Mouse (Mus musculus) hindbrain, embryonic 14.5 days (tissue): ENCODE measurements around the gene Tmem139. TPM values are rescaled to one million over a fixed set of nuclear protein-coding genes. Genes with fewer than 3 reads are reported as not detected.

ENCODE experiments used
- ATAC-seq: fragments of 200-750 bp; cut with Nextera tagmentation; 2 replicates; pipeline ENCODE4 v1.8.0; 2017; ENCODE audit warnings: moderate number of reproducible peaks, mild to moderate bottlenecking, moderate TSS enrichment, moderate library complexity; ENCODE audit not compliant: low FRiP score
- DNase-seq: peaks from one replicate; pipeline ENCODE4 v3.0.0-alpha.2; 2015; ENCODE audit warnings: low spot score
- H3K27ac ChIP-seq: fragments of 300-500 bp; sonication (generic); 2 replicates; pipeline ENCODE4 v1.5.1; 2014; ENCODE audit warnings: mild to moderate bottlenecking, moderate library complexity
- H3K27me3 ChIP-seq: fragments of 300-500 bp; sonication (generic); 2 replicates; pipeline ENCODE4 v1.6.1; 2014; ENCODE audit warnings: mild to moderate bottlenecking, low read length, mixed read lengths; ENCODE audit not compliant: control insufficient read depth, insufficient read depth
- H3K36me3 ChIP-seq: fragments of 300-500 bp; sonication (generic); replicated peaks from 2 replicates; pipeline ENCODE4 v1.6.1; 2014; ENCODE audit not compliant: control insufficient read depth, insufficient read depth
- H3K4me1 ChIP-seq: fragments of 300-500 bp; sonication (generic); replicated peaks from 2 replicates; pipeline ENCODE4 v1.6.1; 2014; ENCODE audit warnings: antibody characterized with exemption, low read length, mixed read lengths; ENCODE audit not compliant: control insufficient read depth, insufficient read depth
- H3K4me2 ChIP-seq: fragments of 300-500 bp; sonication (generic); replicated peaks from 2 replicates; pipeline ENCODE4 v1.6.1; 2014; ENCODE audit warnings: mild to moderate bottlenecking, moderate library complexity
- H3K4me3 ChIP-seq: fragments of 300-500 bp; sonication (generic); replicated peaks from 2 replicates; pipeline ENCODE4 v1.5.1; 2014; ENCODE audit warnings: mild to moderate bottlenecking, low read length
- H3K9ac ChIP-seq: fragments of 300-500 bp; sonication (generic); 2 replicates; pipeline ENCODE4 v1.6.1; 2014
- H3K9me3 ChIP-seq: fragments of 300-500 bp; sonication (generic); 2 replicates; pipeline ENCODE4 v1.6.1; 2016; ENCODE audit warnings: low read length; ENCODE audit not compliant: control insufficient read depth
- WGBS: fragments of 180-500 bp; shearing (Covaris S2); extraction: QIAGEN DNeasy Blood & Tissue Kit; methylation state at CpG from one replicate; pipeline ENCODE4 v1.1.7; 2014; 5-methylcytosine and 5-hydroxymethylcytosine counted together
- polyA plus RNA-seq: library from polyadenylated mRNA; unstranded; fragments of >200 nt; fragmentation: Nextera tagmentation; extraction: Ambion mirVana; gene quantifications from 2 replicates; pipeline ENCODE4 v1.2.1, GENCODE M21; 2014

Tmem139 gene
- polyA plus RNA-seq: not detected in 2 replicates

DNA sequence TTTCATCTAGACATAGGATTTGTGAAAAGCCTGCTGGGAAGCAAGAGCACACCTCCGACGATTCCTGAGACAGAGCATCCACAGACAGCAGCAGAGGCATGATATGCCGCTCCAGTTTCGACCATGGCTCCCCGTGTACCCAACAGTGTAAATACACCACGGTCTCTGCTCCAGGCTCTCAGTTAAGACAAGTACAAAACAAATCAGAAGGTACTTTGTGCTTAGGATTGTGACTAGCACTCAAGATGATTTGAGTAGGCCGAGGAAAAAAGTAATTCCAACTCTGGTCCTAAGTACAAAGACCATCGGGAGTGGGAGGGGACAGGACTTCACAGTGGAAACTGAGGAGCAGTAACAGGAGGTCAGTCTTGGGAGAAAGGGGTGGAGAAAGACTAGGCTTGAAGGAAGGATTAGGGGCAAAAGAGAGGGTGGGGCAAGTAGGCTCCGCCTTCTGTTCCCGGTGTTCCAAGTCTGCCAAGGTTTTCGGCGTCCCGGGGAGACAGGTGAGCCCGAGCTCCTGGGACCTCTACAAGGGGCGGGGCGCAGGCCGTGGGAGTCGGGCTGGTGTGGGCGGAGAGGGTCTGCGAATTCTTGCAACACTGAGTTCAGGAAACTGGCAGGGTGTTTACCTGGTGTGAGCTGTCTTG is at the start of gene Tmem139:
Gene Tmem139, plus strand, starts transcription at position 447 of the 647 bp plus-strand sequence.
- H3K4me3 ChIP-seq: no peak within 1 kb of the TSS
- no peak for ATAC-seq
- no peak within 1 kb of the TSS for H3K27ac ChIP-seq
- no peaks in the 10 kb centered on the region for H3K27me3 ChIP-seq
- 20% methylated on average over 20 of the region's 20 CpGs for WGBS
- H3K4me2 ChIP-seq: no peak within 1 kb of the TSS
- no peak for DNase-seq
- no peaks in the 10 kb centered on the region for H3K36me3 ChIP-seq
- no peaks in the 10 kb centered on the region for H3K9me3 ChIP-seq
- no peak within 1 kb of the TSS for H3K9ac ChIP-seq
- H3K4me1 ChIP-seq: peaks cover 9% of the 10 kb centered on the region

DNA sequence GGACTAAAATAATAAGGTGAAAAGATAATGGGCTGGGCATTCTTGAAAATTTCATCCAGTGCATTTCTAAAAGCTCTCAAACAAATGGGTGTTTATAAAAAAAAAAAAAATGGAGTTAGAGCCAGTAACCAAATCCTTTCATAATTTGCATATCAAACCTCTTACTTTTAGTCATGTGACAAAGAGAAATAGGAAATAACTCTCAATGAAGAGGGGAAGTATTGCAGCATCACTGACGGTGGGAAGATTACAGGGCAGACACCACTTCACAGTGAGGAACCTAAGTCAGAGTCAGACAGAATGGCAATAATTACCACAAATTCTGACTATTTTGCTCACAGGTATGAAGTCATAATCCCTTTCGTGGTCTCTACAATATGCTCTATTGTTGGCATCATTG is 46.7 kb upstream of the Tmem139 start, which contains the start of gene Tas2r144:
Gene Tas2r144, plus strand, starts transcription at position 301 of the 400 bp plus-strand sequence.
- Histone ChIP-seq H3K9me3 (no peaks in the 10 kb centered on the region), H3K27me3 (no peaks in the 10 kb centered on the region), H3K4me1 (no peaks in the 10 kb centered on the region), H3K4me3 (no peak within 1 kb of the TSS), H3K27ac (no peak within 1 kb of the TSS), H3K4me2 (no peak within 1 kb of the TSS), H3K36me3 (no peaks in the 10 kb centered on the region), H3K9ac (no peak within 1 kb of the TSS)
- ATAC-seq: no peak
- 85% methylated on average over 2 of the region's 2 CpGs for WGBS
- DNase-seq: no peak

DNA sequence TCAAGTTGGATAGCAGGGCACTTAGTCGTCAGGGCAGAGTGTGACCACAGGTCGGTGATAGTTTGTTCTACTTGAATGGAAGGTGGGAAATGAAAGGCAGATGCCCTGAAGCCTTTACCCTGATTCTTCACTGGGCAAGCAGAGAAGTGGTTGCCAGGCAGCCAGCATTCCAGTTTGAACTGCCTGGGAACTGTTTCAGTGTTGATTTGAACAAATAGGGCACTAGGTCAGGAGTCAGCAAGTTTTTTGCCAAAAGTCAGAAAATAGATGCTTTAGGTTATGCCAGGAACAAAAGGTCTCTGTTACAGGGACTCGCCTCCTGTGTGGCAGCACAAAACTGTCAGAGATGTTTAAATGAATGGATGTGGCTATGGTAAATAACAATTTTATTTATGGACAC is 39.5 kb upstream of the Tmem139 start:
- 50% methylated on average over 3 of the region's 3 CpGs for WGBS
- ATAC-seq: no peak; the same call in 1 of the 2 replicates

DNA sequence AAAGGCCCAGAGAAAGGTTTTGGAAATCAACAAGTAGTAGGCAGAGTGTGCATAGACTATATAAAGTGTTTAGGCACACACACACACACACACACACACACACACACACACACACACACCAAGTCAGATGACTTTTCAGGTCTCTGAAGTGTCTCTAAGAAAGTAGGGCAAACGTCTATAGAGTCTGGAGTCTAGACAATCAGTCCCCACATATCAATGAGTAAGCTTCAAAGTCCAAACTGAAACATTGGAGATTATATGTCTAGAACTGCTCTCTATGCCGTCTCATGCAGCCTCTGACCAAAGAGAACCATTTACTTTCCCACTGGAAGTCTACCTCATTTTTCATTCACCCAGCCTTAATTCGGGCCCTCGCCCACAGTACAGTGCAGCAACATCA is 36.7 kb upstream of the Tmem139 start:
- Histone ChIP-seq H3K27me3 (no peaks in the 10 kb centered on the region), H3K4me2 (no peak overlapping the region), H3K4me3 (no peak overlapping the region), H3K36me3 (no peaks in the 10 kb centered on the region), H3K9ac (no peak overlapping the region), H3K4me1 (no peaks in the 10 kb centered on the region), H3K9me3 (no peaks in the 10 kb centered on the region), H3K27ac (no peak overlapping the region)
- ATAC-seq (no peak), DNase-seq (no peak)
- WGBS: 78% methylated on average over 4 of the region's 4 CpGs

More for the DNA sequence above, 39.5 kb upstream of the Tmem139 start:
- H3K4me2 ChIP-seq: no peak overlapping the region
- H3K27me3 ChIP-seq: no peaks in the 10 kb centered on the region
- no peaks in the 10 kb centered on the region for H3K9me3 ChIP-seq
- no peak overlapping the region for H3K27ac ChIP-seq
- no peak overlapping the region for H3K4me3 ChIP-seq
- no peak for DNase-seq
- no peak overlapping the region for H3K9ac ChIP-seq
- H3K36me3 ChIP-seq: no peaks in the 10 kb centered on the region
- H3K4me1 ChIP-seq: no peaks in the 10 kb centered on the region

DNA sequence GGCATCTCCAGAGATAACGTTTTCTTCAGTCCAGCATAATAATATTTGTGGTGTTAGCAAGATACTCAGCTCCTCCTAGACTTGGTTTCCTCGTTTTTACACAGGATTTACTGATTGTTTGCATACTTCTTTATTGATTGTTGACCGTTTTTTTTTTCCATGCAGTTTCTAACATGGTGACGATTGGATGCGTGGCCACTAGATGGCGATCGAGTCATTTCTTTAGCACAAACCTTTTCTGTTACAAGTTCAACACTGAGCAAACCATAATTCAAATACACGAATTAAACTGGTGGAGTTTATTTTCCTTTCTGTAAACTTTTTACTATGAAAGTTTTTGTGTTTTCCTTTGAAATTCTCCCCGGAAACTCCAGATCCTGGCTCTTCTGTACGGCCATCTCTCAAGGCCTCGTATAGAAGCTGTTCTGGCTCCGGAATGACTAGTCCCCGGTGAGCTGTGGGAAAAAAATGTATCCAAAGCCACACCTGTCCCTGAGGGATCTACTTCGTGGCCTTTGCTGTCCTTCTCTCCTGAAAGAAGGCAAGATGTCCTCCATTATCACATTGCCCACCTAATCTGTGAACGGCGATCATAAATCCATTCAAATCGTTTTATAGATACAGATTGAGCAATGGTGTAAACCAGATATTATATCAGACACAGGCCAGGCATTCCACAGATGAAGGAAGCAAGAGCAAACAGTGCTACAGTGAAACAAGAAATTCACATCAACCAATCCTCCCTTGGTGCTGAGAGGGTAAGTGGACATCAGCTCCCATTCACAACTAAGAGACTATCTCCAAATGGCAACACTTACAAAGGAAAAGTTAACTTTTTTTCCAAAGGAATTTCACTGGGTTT is 34.3 kb upstream of the Tmem139 start:
- Histone ChIP-seq H3K9ac (0 out of 2 replicates have a peak overlapping the region, but pooled peaks have one; percentile 10), H3K4me1 (no peaks in the 10 kb centered on the region), H3K27me3 (no peaks in the 10 kb centered on the region), H3K9me3 (no peaks in the 10 kb centered on the region), H3K36me3 (no peaks in the 10 kb centered on the region), H3K4me3 (no peak overlapping the region), H3K4me2 (no peak overlapping the region), H3K27ac (no peak overlapping the region)
- peak; percentile 90 for DNase-seq
- WGBS: 33% methylated on average over 17 of the region's 17 CpGs
- ATAC-seq: no peak

DNA sequence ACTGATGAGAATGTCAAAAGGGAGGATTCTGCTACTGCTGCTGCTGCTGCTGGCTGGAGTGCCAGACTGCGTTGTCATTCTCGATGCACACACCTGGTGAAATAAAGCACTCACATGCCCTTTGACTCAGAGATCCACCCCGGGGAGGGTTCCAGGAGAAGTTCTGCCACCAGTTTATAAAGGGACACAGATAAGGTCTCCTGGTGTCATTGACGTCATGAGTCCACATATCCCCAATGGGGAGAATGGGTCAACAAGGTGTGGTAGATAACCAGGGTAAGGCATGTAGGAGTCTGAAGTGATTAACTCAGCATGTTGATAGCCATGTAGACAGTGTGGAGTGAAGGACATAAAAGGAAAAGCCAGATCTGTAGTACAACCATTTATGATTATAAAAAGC is 32.2 kb upstream of the Tmem139 start:
- WGBS: 78% methylated on average over 4 of the region's 4 CpGs
- H3K9ac ChIP-seq: no peak overlapping the region
- ATAC-seq: no peak
- H3K4me1 ChIP-seq: no peaks in the 10 kb centered on the region
- no peak for DNase-seq
- H3K36me3 ChIP-seq: no peaks in the 10 kb centered on the region
- H3K27me3 ChIP-seq: no peaks in the 10 kb centered on the region
- no peak overlapping the region for H3K27ac ChIP-seq
- H3K4me3 ChIP-seq: no peak overlapping the region
- no peaks in the 10 kb centered on the region for H3K9me3 ChIP-seq
- no peak overlapping the region for H3K4me2 ChIP-seq

DNA sequence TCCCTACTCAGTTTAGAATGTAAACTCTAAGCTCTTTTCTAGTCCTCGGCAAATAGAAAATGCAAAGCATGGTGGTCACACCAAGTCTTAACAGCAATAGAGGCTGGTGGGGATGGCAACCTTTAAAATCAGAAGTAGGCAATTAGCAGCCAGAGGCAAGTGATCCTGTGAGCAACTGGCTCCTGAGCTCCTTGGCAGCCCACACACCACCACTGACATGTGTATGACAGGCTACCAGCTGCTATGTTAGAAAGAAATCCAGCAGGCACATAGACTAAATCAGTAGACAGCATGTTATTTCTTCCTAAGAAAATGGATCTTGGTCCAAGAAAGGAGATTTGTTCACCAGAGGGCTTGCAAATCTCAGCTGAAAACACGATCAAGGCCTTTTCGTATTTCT is 30.6 kb upstream of the Tmem139 start:
- ATAC-seq (no peak), DNase-seq (no peak)
- Histone ChIP-seq H3K9me3 (no peaks in the 10 kb centered on the region), H3K27me3 (no peaks in the 10 kb centered on the region), H3K4me1 (no peaks in the 10 kb centered on the region), H3K9ac (no peak overlapping the region), H3K4me3 (no peak overlapping the region), H3K36me3 (no peaks in the 10 kb centered on the region), H3K4me2 (no peak overlapping the region), H3K27ac (no peak overlapping the region)
- WGBS: 94% methylated on average over 3 of the region's 3 CpGs

DNA sequence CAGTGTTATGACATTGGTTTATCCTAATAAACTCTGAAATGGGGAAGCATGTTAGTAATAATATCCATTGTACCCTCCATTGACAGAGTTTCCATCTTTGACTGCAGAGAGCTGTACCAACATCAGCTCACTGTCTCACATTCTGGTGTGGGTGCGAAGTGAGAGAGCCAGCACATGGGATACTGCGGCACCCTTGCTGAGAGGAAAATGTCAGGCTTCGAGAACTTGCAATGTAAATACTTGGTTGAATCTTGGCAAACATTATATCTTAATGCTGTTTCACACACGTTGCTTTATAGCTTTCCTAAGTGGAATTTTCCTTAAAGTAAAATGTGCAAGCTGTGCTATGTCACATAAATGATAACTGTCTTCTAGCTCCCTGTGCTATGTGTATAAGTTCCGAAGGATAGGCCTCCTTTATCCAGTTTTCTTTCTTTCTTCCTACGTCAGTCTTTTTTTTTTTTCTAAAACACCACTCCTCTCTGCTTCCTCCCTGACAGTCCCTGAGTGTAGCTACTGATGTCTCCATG is 24.4 kb upstream of the Tmem139 start:
- Histone ChIP-seq H3K36me3 (no peaks in the 10 kb centered on the region), H3K9me3 (no peaks in the 10 kb centered on the region), H3K9ac (no peak overlapping the region), H3K27ac (no peak overlapping the region), H3K4me2 (no peak overlapping the region), H3K4me3 (no peak overlapping the region), H3K27me3 (no peaks in the 10 kb centered on the region), H3K4me1 (no peaks in the 10 kb centered on the region)
- no peak for ATAC-seq
- DNase-seq: no peak
- WGBS: 75% methylated on average over 6 of the region's 6 CpGs

DNA sequence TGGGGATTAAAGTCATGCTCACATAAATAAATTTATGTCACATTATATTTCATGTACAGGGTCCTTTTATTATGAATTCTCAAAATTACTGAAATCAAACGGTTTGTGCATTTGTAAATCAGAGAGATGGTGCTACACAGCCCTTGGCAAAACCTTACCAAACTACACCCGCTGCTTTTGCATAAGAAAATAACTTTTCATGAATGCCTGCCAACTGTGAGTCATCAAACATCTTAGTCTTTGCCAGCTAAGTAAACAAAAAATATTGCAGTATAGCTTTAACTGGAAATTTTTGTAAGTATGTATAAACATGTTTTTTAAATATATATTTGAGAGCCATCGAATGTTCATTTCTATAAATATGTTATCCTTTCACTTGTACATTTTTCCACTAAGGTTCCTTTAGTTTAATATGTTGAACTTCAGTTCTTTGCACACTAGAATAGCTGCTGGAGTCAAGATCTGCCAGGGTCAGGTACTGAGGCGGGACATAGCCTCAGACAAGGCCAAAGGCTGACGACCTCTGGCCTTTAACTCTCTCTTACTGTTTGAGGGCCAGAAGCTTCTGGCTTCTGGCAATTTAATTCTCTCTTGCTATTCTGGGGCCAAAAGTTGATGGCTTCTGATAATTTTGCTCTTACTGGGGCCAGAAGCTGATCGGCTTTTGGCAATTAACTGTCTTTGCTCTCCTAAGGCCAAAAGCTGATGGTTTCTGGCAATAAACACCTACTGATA is 20.3 kb upstream of the Tmem139 start:
- WGBS: 84% methylated on average over 6 of the region's 6 CpGs
- Histone ChIP-seq H3K9ac (no peak overlapping the region), H3K4me3 (no peak overlapping the region), H3K4me2 (no peak overlapping the region), H3K27me3 (no peaks in the 10 kb centered on the region), H3K9me3 (no peaks in the 10 kb centered on the region), H3K27ac (no peak overlapping the region), H3K36me3 (no peaks in the 10 kb centered on the region), H3K4me1 (no peaks in the 10 kb centered on the region)
- ATAC-seq: no peak
- no peak for DNase-seq
